ENCODE assay signal across 20 mouse cellular contexts in genomic region chr3:39062415-39062814, GRCm38 (mm10).
DNase-seq lines count a peak whose midpoint lies in the region; ATAC-seq and TF ChIP-seq lines count a peak whose summit lies in the region.
"Had no signal": no experiment of that assay in that cellular context is flagged by ENCODE, and none has a peak within 500 bp of the region (broad histone marks: within the 10 kb centered on the region; RNA-seq: fewer than 3 reads in every experiment).

No protein-coding gene starts in this region.

- peak; percentile 15 for DNase-seq in hindbrain, embryonic 11.5 days (ENCODE audit: low spot score)
- DNase-seq in brain, embryonic 14.5 days (ENCODE audit: low read depth) = peak; percentile 52
- DNase-seq in embryo, embryonic 11 days = peak; percentile 27
- no peak for DNase-seq in spleen, adult 12 weeks (ENCODE audit: low spot score)
- DNase-seq in layer of hippocampus, adult 9-10 months (ENCODE audit: low spot score) = no peak
- DNase-seq: adrenal gland, adult 8-10 months; cerebellum, adult 9-10 months; gastrocnemius, postnatal 14 days; heart, postnatal 14 days; kidney, postnatal 4 days; left cerebral cortex, postnatal 4 days; right cerebral cortex, postnatal 4 days; thymus, adult 18-20 months had no signal

- TF ChIP-seq POLR2A in brain, embryonic 14.5 days (IDR thresholded peaks at IDR 0.05; ENCODE audit: borderline replicate concordance, extremely low read depth, insufficient read depth, insufficient read length, poor library complexity, severe bottlenecking) = no peak

- 71% methylated on average over 3 of the region's 3 CpGs for WGBS in hindbrain, embryonic 11.5 days
- 70% methylated on average over 3 of the region's 3 CpGs for WGBS in hindbrain, embryonic 13.5 days
- 66% methylated on average over 3 of the region's 3 CpGs for WGBS in midbrain, embryonic 13.5 days

- no peak overlapping the region for H3K4me2 ChIP-seq in hindbrain, embryonic 11.5 days (replicated peaks; ENCODE audit: low read depth, low read length)
- H3K4me2 ChIP-seq in hindbrain, embryonic 13.5 days = no peak overlapping the region
- no peak overlapping the region for H3K4me2 ChIP-seq in midbrain, embryonic 13.5 days (replicated peaks)
- H3K4me2 ChIP-seq: embryonic facial prominence, embryonic 13.5 days; liver, embryonic 12.5 days; lung, embryonic 15.5 days had no signal

- H3K4me1 ChIP-seq in hindbrain, embryonic 11.5 days (replicated peaks; ENCODE audit: control insufficient read depth, insufficient read depth, low read length) = no peaks in the 10 kb centered on the region
- peaks cover 4% of the 10 kb centered on the region for H3K4me1 ChIP-seq in hindbrain, embryonic 13.5 days (replicated peaks)
- H3K4me1 ChIP-seq in midbrain, embryonic 13.5 days (replicated peaks) = peaks cover 4% of the 10 kb centered on the region; the same call in 1 of the 2 replicates
- H3K4me1 ChIP-seq: embryonic facial prominence, embryonic 13.5 days; liver, embryonic 12.5 days; lung, embryonic 15.5 days had no signal

- no peaks in the 10 kb centered on the region for H3K9me3 ChIP-seq in hindbrain, embryonic 11.5 days (ENCODE audit: control insufficient read depth, low read length)
- H3K9me3 ChIP-seq in hindbrain, embryonic 13.5 days = no peaks in the 10 kb centered on the region
- H3K9me3 ChIP-seq in midbrain, embryonic 13.5 days = no peaks in the 10 kb centered on the region
- H3K9me3 ChIP-seq: embryonic facial prominence, embryonic 13.5 days; liver, embryonic 12.5 days; lung, embryonic 15.5 days had no signal

- H3K9ac ChIP-seq in hindbrain, embryonic 11.5 days (ENCODE audit: low read depth, low read length) = no peak overlapping the region
- H3K9ac ChIP-seq in hindbrain, embryonic 13.5 days = no peak overlapping the region
- no peak overlapping the region for H3K9ac ChIP-seq in midbrain, embryonic 13.5 days (replicated peaks)
- H3K9ac ChIP-seq: embryonic facial prominence, embryonic 13.5 days; liver, embryonic 12.5 days; lung, embryonic 15.5 days had no signal

- ATAC-seq in hindbrain, embryonic 11.5 days (ENCODE audit: low FRiP score) = 0 out of 2 replicates have a peak, but pooled peaks have one; percentile 10
- ATAC-seq in hindbrain, embryonic 13.5 days (ENCODE audit: low FRiP score) = no peak
- peak; percentile 62; the same call in 1 of the 2 replicates for ATAC-seq in midbrain, embryonic 13.5 days
- ATAC-seq: CD4-positive, CD25-positive, alpha-beta regulatory T cell, adult 4 months; intestine, embryonic 16.5 days; liver, embryonic 12.5 days had no signal

- H3K27ac ChIP-seq in hindbrain, embryonic 11.5 days (ENCODE audit: low read depth, low read length) = no peak overlapping the region
- no peak overlapping the region for H3K27ac ChIP-seq in hindbrain, embryonic 13.5 days
- no peak overlapping the region for H3K27ac ChIP-seq in midbrain, embryonic 13.5 days
- H3K27ac ChIP-seq: embryonic facial prominence, embryonic 13.5 days; liver, embryonic 12.5 days; lung, embryonic 15.5 days had no signal

- no peak overlapping the region for H3K4me3 ChIP-seq in hindbrain, embryonic 11.5 days (ENCODE audit: low read depth, low read length)
- H3K4me3 ChIP-seq in hindbrain, embryonic 13.5 days = no peak overlapping the region
- no peak overlapping the region for H3K4me3 ChIP-seq in midbrain, embryonic 13.5 days (replicated peaks)
- H3K4me3 ChIP-seq: embryonic facial prominence, embryonic 13.5 days; liver, embryonic 12.5 days; lung, embryonic 15.5 days had no signal

- TF ChIP-seq CTCF in brain, embryonic 14.5 days (IDR thresholded peaks at IDR 0.05; ENCODE audit: borderline replicate concordance, extremely low read depth, insufficient read depth, insufficient read length) = no peak

- H3K27me3 ChIP-seq in hindbrain, embryonic 11.5 days (ENCODE audit: control insufficient read depth, insufficient read depth, low read length) = no peaks in the 10 kb centered on the region
- H3K27me3 ChIP-seq in hindbrain, embryonic 13.5 days = no peaks in the 10 kb centered on the region
- H3K27me3 ChIP-seq in midbrain, embryonic 13.5 days = no peaks in the 10 kb centered on the region
- H3K27me3 ChIP-seq: embryonic facial prominence, embryonic 13.5 days; liver, embryonic 12.5 days; lung, embryonic 15.5 days had no signal

- H3K36me3 ChIP-seq in hindbrain, embryonic 11.5 days (ENCODE audit: control insufficient read depth, insufficient read depth, low read length) = no peaks in the 10 kb centered on the region
- no peaks in the 10 kb centered on the region for H3K36me3 ChIP-seq in hindbrain, embryonic 13.5 days
- no peaks in the 10 kb centered on the region for H3K36me3 ChIP-seq in midbrain, embryonic 13.5 days
- H3K36me3 ChIP-seq: embryonic facial prominence, embryonic 13.5 days; liver, embryonic 12.5 days; lung, embryonic 15.5 days had no signal

Comparison
In these comparisons a context has a peak if more than half of its experiments do, and no peak if none do; other contexts are left out.
1. DNase-seq: peak in hindbrain, embryonic 11.5 days (single experiment), brain, embryonic 14.5 days (single experiment) and embryo, embryonic 11 days (single experiment); none in spleen, adult 12 weeks (single experiment) and layer of hippocampus, adult 9-10 months (single experiment).